Mouse (Mus musculus): ENCODE data around the gene Atm.
A peak's percentile ranks its signal among the peaks of the same experiment; 100 is the strongest.

The Atm gene

GRCm38 (mm10) chr9:53408548-53408947, 128.0 kb downstream of the Atm start:
- no peak for DNase-seq

- DNase-seq: peak; percentile 62 to 76
Measured at GRCm38 (mm10) chr9:53404753-53405722, 131.5 kb downstream of the Atm start.

- no peak for DNase-seq
Measured at GRCm38 (mm10) chr9:53404050-53404752, 132.3 kb downstream of the Atm start.

DNA sequence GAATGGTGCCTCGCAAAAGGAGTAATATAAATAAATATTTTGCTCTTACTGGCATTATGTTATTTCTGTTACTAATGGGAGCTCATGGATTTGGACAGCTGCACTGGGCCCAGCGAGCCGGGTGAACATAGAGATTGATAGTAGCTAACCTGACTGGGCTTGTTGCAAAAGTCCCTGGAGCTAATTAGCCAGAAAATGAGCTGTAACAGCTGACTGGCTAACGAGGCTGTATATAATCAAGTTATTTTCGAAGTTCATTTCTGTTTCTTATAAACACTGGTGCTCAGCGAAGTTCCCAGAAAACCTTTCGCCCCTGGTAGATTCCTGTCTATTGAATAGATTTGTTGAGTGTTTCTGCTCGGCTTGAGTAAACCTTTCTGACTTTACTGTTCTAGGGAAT, 133.5 kb downstream of the Atm start:
- DNase-seq: no peak

DNA sequence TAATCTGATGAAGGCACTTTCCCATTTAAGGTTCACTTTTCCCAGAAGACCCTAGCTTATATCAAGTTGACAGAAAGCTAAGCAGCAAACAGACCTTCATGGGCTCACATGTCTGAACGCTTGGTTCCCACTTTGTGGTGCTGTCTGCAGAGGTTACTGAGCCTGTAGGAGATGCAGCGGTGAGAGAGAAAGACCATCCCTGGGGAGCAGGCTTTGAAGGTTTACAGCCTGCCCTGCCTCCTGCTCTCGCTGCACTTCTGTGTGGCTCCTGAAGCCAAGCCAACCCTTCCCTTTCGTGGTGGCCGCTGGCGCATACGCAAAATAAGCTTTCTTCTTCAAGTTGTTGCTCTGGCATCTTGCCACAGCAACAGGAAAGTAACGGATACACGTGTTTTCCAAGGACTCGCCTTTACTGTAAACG, 134.2 kb downstream of the Atm start, which contains the start of gene 4930550C14Rik:
Gene 4930550C14Rik, plus strand, starts transcription at position 35 of the 421 bp plus-strand sequence.
- DNase-seq: no peak

GRCm38 (mm10) chr9:53401146-53401545, 135.4 kb downstream of the Atm start:
- no peak for DNase-seq

DNA sequence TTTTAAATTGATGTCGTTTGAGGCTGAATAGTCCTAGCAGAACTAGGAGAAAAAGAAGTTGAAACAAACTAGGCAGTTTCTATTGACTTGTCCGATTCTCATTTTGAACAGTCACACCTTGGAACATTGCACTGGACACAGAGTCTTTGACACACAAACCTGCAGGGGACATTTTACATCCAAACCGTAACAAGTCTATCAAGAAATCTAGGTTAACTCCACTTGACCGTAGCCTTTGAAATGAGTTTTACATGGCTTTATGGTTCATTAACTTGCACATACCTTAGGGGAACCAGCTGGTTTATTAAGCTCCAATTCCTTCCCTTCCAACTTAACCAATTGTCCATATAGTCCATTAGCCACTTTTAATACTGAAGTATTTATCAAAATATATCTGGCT, 135.8 kb downstream of the Atm start:
- no peak for DNase-seq

- no peak for DNase-seq
Measured at GRCm38 (mm10) chr9:53399537-53399936, 137.0 kb downstream of the Atm start.

DNA sequence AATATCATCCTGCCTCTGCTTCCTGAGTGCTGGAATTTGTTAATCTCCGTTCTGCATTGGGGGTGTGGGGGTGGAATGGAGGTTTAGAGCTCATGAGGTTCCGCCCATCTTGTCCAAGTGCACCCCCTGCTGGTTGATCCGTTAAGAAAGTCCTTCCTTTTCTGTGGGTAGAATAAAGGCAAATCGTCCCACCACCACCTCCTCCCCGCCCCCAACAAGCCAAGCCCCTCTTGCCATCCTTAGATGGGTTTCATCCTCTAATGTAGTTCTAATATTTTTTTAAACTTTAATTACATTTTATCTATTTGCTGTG, 138.2 kb downstream of the Atm start:
- peak in 1 of 2 experiments; percentile 64 for DNase-seq

- no peak for DNase-seq
Measured at GRCm38 (mm10) chr9:53397685-53398387, 138.7 kb downstream of the Atm start.

DNA sequence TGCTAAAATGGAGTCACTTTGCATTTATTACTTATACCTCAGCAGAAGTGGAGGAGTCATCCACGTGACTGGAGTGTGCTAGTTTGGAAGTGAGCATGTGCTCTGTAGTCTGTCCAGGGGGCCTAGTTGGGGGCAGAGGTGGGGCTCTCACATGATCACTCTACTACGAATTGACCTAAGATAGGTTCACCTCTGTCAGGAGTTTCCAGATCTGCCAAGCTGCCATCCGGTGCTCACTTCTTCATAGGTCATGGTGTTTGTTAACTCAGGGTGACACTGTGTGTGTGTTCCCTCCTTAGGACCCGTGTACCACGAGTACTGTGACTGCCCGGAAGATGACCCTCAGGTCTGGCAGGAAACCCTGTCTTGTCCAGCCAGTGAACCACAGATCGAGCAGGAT, 146.4 kb downstream of the Atm start:
- no peak for DNase-seq

Data from spleen, adult 18-20 months (tissue).